Mouse (Mus musculus): ENCODE results near the gene Nr2e3. TPM values are rescaled to one million over a fixed set of nuclear protein-coding genes. Genes with fewer than 3 reads are reported as not detected.

Gene Nr2e3
- polyA plus RNA-seq, 1 experiment from 2014 or later, result not detected

DNA sequence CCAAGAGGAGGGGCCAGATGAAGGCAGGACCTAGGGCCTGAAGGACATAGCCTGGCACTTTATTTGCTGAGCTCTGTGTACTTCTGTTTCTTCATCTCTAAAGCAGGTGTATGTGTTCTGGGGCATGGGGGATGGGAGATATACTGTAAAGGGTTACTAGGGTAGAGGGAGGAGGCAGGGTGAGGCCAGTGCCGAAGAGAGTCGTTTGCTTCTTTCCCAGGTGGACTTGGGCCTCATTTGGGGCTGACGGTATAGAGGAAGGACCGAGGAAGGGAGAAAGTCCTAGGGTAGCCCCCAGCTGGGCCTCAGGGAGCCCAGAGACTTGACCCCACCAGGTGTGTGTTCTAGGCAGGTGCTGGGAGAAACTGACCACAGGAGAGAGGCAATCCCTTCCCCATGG, 8.5 kb downstream of the Nr2e3 start:
- DNase-seq, result no peak
- Histone ChIP-seq H3K4me2 (no peak overlapping the region), H3K9me3 (ENCODE audit: low read depth, low read length) (no peaks in the 10 kb centered on the region), H3K9ac (no peak overlapping the region), H3K36me3 (ENCODE audit: insufficient read depth) (no peaks in the 10 kb centered on the region), H3K27ac (ENCODE audit: low read depth) (no peak overlapping the region), H3K4me3 (ENCODE audit: low read depth, low read length) (no peak overlapping the region), H3K27me3 (ENCODE audit: insufficient read depth, low read length) (no peaks in the 10 kb centered on the region), H3K4me1 (ENCODE audit: insufficient read depth) (peaks cover 6% of the 10 kb centered on the region)
- no peak for ATAC-seq (ENCODE audit: insufficient read depth)
- 48% methylated on average over 4 of the region's 4 CpGs for WGBS
- TF ChIP-seq CTCF (IDR thresholded peaks at IDR 0.05; ENCODE audit: low read depth), result no peak

- H3K9me3 ChIP-seq (ENCODE audit: low read depth, low read length), result no peaks in the 10 kb centered on the region
- no peak overlapping the region for H3K4me3 ChIP-seq (ENCODE audit: low read depth, low read length)
- H3K4me2 ChIP-seq, result no peak overlapping the region
- H3K36me3 ChIP-seq (ENCODE audit: insufficient read depth), result no peaks in the 10 kb centered on the region
- DNase-seq (no peak), ATAC-seq (ENCODE audit: insufficient read depth) (no peak)
- no peak overlapping the region for H3K9ac ChIP-seq
- H3K27ac ChIP-seq (ENCODE audit: low read depth), result no peak overlapping the region
- no peaks in the 10 kb centered on the region for H3K27me3 ChIP-seq (ENCODE audit: insufficient read depth, low read length)
- TF ChIP-seq CTCF (IDR thresholded peaks at IDR 0.05; ENCODE audit: low read depth), result no peak
- 85% methylated on average over 9 of the region's 9 CpGs for WGBS
- H3K4me1 ChIP-seq (ENCODE audit: insufficient read depth), result peaks cover 6% of the 10 kb centered on the region
These were observed 9.3 kb downstream of the Nr2e3 start for GRCm38 (mm10) chr9:59951001-59951750.

DNA sequence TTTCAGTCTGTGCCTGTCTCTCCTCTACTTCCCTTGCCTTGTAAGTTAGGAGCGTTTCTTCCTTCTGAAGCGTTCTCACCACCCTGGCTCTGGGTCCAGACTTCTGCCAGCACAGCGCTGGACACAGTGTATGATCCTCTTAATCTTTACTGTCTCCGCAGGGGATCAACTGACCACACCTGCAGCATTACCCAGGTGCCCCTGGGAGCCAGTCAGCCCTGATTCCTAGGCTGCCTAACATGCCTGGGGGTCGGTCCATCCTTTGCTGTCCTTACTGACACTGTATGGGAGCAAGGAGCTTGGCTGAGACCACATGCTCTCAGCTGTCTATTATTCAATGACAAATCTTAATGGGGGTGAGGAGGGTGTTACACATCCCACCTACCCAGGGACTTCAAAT, 10.5 kb downstream of the Nr2e3 start:
- no peaks in the 10 kb centered on the region for H3K36me3 ChIP-seq (ENCODE audit: insufficient read depth)
- no peak overlapping the region for H3K27ac ChIP-seq (ENCODE audit: low read depth)
- H3K9me3 ChIP-seq (ENCODE audit: low read depth, low read length), result no peaks in the 10 kb centered on the region
- no peak for ATAC-seq (ENCODE audit: insufficient read depth)
- H3K9ac ChIP-seq, result no peak overlapping the region
- WGBS, result 81% methylated on average over 5 of the region's 5 CpGs
- no peak overlapping the region for H3K4me2 ChIP-seq
- H3K27me3 ChIP-seq (ENCODE audit: insufficient read depth, low read length), result no peaks in the 10 kb centered on the region
- TF ChIP-seq CTCF (IDR thresholded peaks at IDR 0.05; ENCODE audit: low read depth), result no peak
- no peaks in the 10 kb centered on the region; the same call in 1 of the 2 replicates for H3K4me1 ChIP-seq (ENCODE audit: insufficient read depth)
- H3K4me3 ChIP-seq (ENCODE audit: low read depth, low read length), result no peak overlapping the region
- no peak for DNase-seq

- Histone ChIP-seq H3K4me2 (no peak overlapping the region), H3K9ac (no peak overlapping the region), H3K27me3 (ENCODE audit: insufficient read depth, low read length) (no peaks in the 10 kb centered on the region), H3K9me3 (ENCODE audit: low read depth, low read length) (no peaks in the 10 kb centered on the region), H3K36me3 (ENCODE audit: insufficient read depth) (no peaks in the 10 kb centered on the region), H3K4me1 (ENCODE audit: insufficient read depth) (no peaks in the 10 kb centered on the region; the same call in 1 of the 2 replicates), H3K27ac (ENCODE audit: low read depth) (no peak overlapping the region), H3K4me3 (ENCODE audit: low read depth, low read length) (no peak overlapping the region)
- ATAC-seq (ENCODE audit: insufficient read depth) (no peak), DNase-seq (no peak)
- TF ChIP-seq CTCF (IDR thresholded peaks at IDR 0.05; ENCODE audit: low read depth), result no peak
- WGBS, result 73% methylated on average over 6 of the region's 6 CpGs
These were observed 10.9 kb downstream of the Nr2e3 start for GRCm38 (mm10) chr9:59949511-59949910.

- Histone ChIP-seq H3K36me3 (ENCODE audit: insufficient read depth) (no peaks in the 10 kb centered on the region), H3K4me1 (ENCODE audit: insufficient read depth) (no peaks in the 10 kb centered on the region; the same call in 1 of the 2 replicates), H3K4me3 (ENCODE audit: low read depth, low read length) (no peak overlapping the region), H3K27ac (ENCODE audit: low read depth) (no peak overlapping the region), H3K4me2 (no peak overlapping the region), H3K27me3 (ENCODE audit: insufficient read depth, low read length) (no peaks in the 10 kb centered on the region), H3K9ac (no peak overlapping the region), H3K9me3 (ENCODE audit: low read depth, low read length) (no peaks in the 10 kb centered on the region)
- WGBS, result 83% methylated on average over 17 of the region's 17 CpGs
- no peak for TF ChIP-seq CTCF (IDR thresholded peaks at IDR 0.05; ENCODE audit: low read depth)
- DNase-seq (no peak), ATAC-seq (ENCODE audit: insufficient read depth) (no peak)
These were observed 11.7 kb downstream of the Nr2e3 start for GRCm38 (mm10) chr9:59948691-59949250.

DNA sequence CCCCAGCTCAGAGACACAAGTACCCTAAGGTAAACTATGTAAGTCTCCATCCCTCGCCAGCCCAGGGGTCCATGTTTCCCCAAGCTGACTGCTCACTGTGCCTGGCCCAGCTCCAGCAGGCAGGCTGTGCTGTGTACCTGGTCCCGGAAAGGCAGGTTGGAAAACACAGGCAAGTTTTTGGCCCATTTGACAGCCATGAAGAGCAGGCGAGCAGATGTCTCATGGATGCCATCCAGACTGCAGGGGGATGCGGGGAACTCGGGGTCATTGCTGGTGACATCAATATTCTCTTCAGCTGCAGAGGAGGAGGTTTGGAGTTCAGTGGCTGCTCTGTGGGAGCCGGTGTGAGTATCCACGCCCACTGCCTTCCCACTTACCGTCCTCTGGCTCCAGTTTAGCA, 12.2 kb downstream of the Nr2e3 start:
- no peak for TF ChIP-seq CTCF (IDR thresholded peaks at IDR 0.05; ENCODE audit: low read depth)
- no peak for ATAC-seq (ENCODE audit: insufficient read depth)
- H3K27ac ChIP-seq (ENCODE audit: low read depth), result no peak overlapping the region
- H3K4me1 ChIP-seq (ENCODE audit: insufficient read depth), result no peaks in the 10 kb centered on the region
- no peak overlapping the region for H3K4me2 ChIP-seq
- no peaks in the 10 kb centered on the region for H3K36me3 ChIP-seq (ENCODE audit: insufficient read depth)
- H3K4me3 ChIP-seq (ENCODE audit: low read depth, low read length), result no peak overlapping the region
- DNase-seq, result no peak
- no peaks in the 10 kb centered on the region for H3K27me3 ChIP-seq (ENCODE audit: insufficient read depth, low read length)
- no peak overlapping the region for H3K9ac ChIP-seq
- WGBS, result 51% methylated on average over 8 of the region's 8 CpGs
- no peaks in the 10 kb centered on the region for H3K9me3 ChIP-seq (ENCODE audit: low read depth, low read length)

GRCm38 (mm10) chr9:59947271-59947670, 13.2 kb downstream of the Nr2e3 start:
- DNase-seq (no peak), ATAC-seq (ENCODE audit: insufficient read depth) (no peak)
- H3K36me3 ChIP-seq (ENCODE audit: insufficient read depth), result no peaks in the 10 kb centered on the region
- 80% methylated on average over 8 of the region's 8 CpGs for WGBS
- no peak for TF ChIP-seq CTCF (IDR thresholded peaks at IDR 0.05; ENCODE audit: low read depth)
- no peaks in the 10 kb centered on the region for H3K4me1 ChIP-seq (ENCODE audit: insufficient read depth)
- no peak overlapping the region for H3K9ac ChIP-seq
- H3K4me2 ChIP-seq, result no peak overlapping the region
- no peak overlapping the region for H3K27ac ChIP-seq (ENCODE audit: low read depth)
- H3K9me3 ChIP-seq (ENCODE audit: low read depth, low read length), result no peaks in the 10 kb centered on the region
- no peaks in the 10 kb centered on the region for H3K27me3 ChIP-seq (ENCODE audit: insufficient read depth, low read length)
- H3K4me3 ChIP-seq (ENCODE audit: low read depth, low read length), result no peak overlapping the region

Data from lung, embryonic 14.5 days (tissue).